Mouse (Mus musculus) adrenal gland, adult (tissue): ENCODE measurements around the gene Slc27a3.
"Not testable (repeated sequence)": the region's sequence is repeated elsewhere in the genome, so short reads cannot be mapped to it uniquely, and the experiment has no call there.

Source experiments
- DNase-seq, 2 experiments: peaks; one replicate each; pipeline ENCODE4 v3.0.0; 2022 to 2023; ENCODE audit warnings: low spot score in 1 of 2; ENCODE audit not compliant: inconsistent age in 2 of 2

The Slc27a3 gene

DNA sequence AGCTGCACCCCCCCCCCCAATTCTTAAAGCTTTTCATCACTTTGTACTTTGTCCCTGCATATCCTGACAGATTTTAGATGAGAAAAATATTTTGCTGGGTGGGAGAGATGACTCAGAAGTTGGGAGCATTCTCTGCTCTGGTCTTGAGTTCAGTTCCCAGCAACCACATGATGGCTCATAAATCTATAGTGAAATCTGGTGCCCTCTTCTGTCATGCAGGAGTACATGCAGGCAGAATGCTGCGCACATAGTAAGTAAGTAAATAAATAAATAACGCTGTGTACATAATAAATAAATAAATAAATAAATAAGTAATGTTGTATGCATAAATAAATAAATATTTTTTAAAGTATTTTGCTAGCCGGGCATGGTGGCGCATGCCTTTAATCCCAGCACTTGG is 41.9 kb downstream of the Slc27a3 start:
- no peak for DNase-seq

DNA sequence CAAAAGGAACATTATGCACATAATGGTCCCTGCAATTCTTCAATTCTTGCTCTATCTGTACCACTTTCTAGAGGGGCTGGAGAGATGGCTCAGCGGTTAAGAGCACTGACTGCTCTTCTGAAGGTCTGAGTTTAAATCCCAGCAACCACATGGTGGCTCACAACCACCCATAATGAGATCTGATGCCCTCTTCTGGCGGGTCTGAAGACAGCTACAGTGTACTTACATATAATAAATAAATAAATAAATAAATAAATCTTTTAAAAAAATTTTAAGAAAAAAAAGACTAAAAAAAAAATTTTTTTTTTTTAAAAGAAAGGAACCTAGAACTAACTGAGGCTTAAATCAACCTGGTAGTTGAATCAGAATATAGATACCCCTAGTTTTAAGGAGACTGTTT is 46.9 kb downstream of the Slc27a3 start:
- not testable (repeated sequence) for DNase-seq

DNA sequence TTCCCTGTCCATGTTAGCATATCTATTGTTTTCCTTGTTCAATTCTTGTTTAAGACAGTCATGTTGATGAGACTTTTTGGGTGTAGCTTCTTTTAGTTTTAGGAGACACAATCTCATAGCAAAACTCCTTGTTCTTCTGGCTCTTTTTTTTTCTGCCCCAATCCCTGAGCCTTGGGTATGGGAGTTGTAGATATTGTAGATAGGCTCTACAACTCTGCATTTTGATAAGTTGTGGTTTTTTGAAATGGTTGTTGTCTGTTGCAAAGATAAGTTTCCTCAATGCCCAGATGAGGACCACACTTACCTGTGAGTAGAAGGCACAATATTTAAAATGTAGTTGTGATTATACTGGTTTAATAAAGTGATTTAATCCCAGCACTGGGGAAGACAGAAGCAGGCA is 49.6 kb downstream of the Slc27a3 start:
- no peak for DNase-seq

DNA sequence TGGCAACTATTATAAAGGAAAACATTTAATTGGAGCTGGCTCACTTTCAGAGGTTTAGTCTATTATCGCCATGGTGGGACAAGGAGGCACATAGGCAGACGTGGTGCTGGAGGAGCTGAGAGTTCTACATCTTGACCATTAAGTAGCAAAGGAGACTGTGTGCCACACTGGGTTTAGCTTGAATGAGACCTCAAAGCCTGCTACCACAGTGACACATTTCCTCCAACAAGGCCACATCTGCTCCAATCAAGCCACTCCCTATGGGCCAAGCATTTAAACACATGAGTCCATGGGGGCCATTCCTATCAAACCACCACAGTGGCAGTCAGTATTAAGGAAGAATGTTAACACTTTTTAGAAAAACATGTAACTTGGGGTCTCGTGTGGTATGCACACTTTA is 51.5 kb downstream of the Slc27a3 start:
- peak in 1 of 2 experiments; percentile 63 for DNase-seq

DNA sequence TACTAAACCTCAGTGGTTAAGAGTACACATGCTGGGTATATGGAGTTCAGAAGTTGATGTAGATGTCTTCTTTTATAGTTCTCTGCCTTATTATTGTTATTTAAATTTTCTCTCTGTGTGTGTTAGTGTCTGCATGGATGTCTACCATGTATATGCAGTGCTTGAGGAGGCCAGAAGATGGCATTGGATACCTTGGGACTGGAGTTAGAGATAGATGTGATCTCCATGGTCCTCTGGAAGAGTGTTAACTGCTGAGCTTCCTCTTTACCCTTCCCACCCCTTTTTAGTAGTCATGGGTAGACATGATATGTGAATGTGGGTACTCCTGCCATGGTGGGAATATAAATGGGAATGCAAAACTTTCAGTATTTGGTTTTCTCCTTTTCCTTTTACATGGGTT is 54.2 kb downstream of the Slc27a3 start:
- DNase-seq, result no peak
